Mouse (Mus musculus) CD4-positive, CD25-positive, alpha-beta regulatory T cell, adult 9 weeks (primary cell): Measurements from ENCODE around the gene Vat1. TPM values are rescaled to one million over a fixed set of nuclear protein-coding genes. Genes with fewer than 3 reads are reported as not detected.

ENCODE experiments used
- polyA plus RNA-seq: library from polyadenylated mRNA; unstranded; fragments of 100-300 nt; shearing (Covaris generic); gene quantifications from one replicate; pipeline ENCODE4 v1.2.1, GENCODE M21; 2017

Vat1 gene
- polyA plus RNA-seq = 0.38 TPM

GRCm38 (mm10) chr11:101465869-101466551 is at the start of gene Vat1:
Gene Vat1, minus strand, starts transcription at chr11:101466230.

GRCm38 (mm10) chr11:101464211-101465100 is 1.6 kb downstream of the Vat1 start, which contains the start of gene Rnd2:
Gene Rnd2, plus strand, starts transcription at chr11:101464999.

GRCm38 (mm10) chr11:101448274-101448746 is 17.7 kb downstream of the Vat1 start, which contains the start of gene Ifi35:
Gene Ifi35, plus strand, starts transcription at chr11:101448407.

GRCm38 (mm10) chr11:101442127-101442693 is 23.8 kb downstream of the Vat1 start, which contains the start of gene Rpl27:
Gene Rpl27, plus strand, starts transcription at chr11:101442298.

GRCm38 (mm10) chr11:101424925-101425813 is 40.9 kb downstream of the Vat1 start, which contains the start of the genes Rundc1 and Ptges3l:
Gene Rundc1, plus strand, starts transcription at chr11:101425085.
Gene Ptges3l, minus strand, starts transcription at chr11:101425333.

GRCm38 (mm10) chr11:101424105-101424851 is 41.8 kb downstream of the Vat1 start, which contains the start of gene Gm27029:
Gene Gm27029, minus strand, starts transcription at chr11:101424796.

GRCm38 (mm10) chr11:101417101-101417855 is 48.8 kb downstream of the Vat1 start, which contains the start of gene Aarsd1:
Gene Aarsd1, minus strand, starts transcription at chr11:101417615.

Other genes starting within 250 kb of the Vat1 start
- gene Ezh1, start 239.8 kb downstream of the Vat1 start, polyA plus RNA-seq = 98.0 TPM
- gene Ramp2, start 220.2 kb downstream of the Vat1 start, polyA plus RNA-seq = 0.36 TPM
- gene Vps25, start 212.5 kb downstream of the Vat1 start, polyA plus RNA-seq = 178 TPM
- gene Wnk4, start 205.7 kb downstream of the Vat1 start, polyA plus RNA-seq = 6.2 TPM
- 0.33 TPM for gene Cntd1, start 187.2 kb downstream of the Vat1 start, polyA plus RNA-seq
- gene Coa3, start 187.1 kb downstream of the Vat1 start, polyA plus RNA-seq = 134 TPM
- gene Becn1, start 163.9 kb downstream of the Vat1 start, polyA plus RNA-seq = 232 TPM
- 93.7 TPM for gene Psme3, start 150.0 kb downstream of the Vat1 start, polyA plus RNA-seq
- gene Aoc2, start 141.2 kb downstream of the Vat1 start, polyA plus RNA-seq = 3.4 TPM
- gene Aoc3, start 135.6 kb downstream of the Vat1 start, polyA plus RNA-seq = not detected
- gene G6pc, start 98.7 kb downstream of the Vat1 start, polyA plus RNA-seq = not detected
- 51.8 TPM for gene Aarsd1, start 48.6 kb downstream of the Vat1 start, polyA plus RNA-seq
- 2.4 TPM for gene Gm27029, start 41.4 kb downstream of the Vat1 start, polyA plus RNA-seq
- gene Rundc1, start 41.1 kb downstream of the Vat1 start, polyA plus RNA-seq = 7.5 TPM
- gene Ptges3l, start 40.9 kb downstream of the Vat1 start, polyA plus RNA-seq = 0.94 TPM
- gene Rpl27, start 23.9 kb downstream of the Vat1 start, polyA plus RNA-seq = 395 TPM
- gene Ifi35, start 17.8 kb downstream of the Vat1 start, polyA plus RNA-seq = 215 TPM
- gene Rnd2, start 1.2 kb downstream of the Vat1 start, polyA plus RNA-seq = not detected
- 3.9 TPM for gene Brca1, start 85.7 kb upstream of the Vat1 start, polyA plus RNA-seq
- 127 TPM for gene Nbr1, start 85.9 kb upstream of the Vat1 start, polyA plus RNA-seq
- gene Tmem106a, start 116.0 kb upstream of the Vat1 start, polyA plus RNA-seq = 11.4 TPM
- gene Gm11634, start 133.0 kb upstream of the Vat1 start, polyA plus RNA-seq = not detected
- gene Rdm1, start 161.0 kb upstream of the Vat1 start, polyA plus RNA-seq = 74.8 TPM
- 2.1 TPM for gene Arl4d, start 199.3 kb upstream of the Vat1 start, polyA plus RNA-seq